In the genomic region with DNA sequence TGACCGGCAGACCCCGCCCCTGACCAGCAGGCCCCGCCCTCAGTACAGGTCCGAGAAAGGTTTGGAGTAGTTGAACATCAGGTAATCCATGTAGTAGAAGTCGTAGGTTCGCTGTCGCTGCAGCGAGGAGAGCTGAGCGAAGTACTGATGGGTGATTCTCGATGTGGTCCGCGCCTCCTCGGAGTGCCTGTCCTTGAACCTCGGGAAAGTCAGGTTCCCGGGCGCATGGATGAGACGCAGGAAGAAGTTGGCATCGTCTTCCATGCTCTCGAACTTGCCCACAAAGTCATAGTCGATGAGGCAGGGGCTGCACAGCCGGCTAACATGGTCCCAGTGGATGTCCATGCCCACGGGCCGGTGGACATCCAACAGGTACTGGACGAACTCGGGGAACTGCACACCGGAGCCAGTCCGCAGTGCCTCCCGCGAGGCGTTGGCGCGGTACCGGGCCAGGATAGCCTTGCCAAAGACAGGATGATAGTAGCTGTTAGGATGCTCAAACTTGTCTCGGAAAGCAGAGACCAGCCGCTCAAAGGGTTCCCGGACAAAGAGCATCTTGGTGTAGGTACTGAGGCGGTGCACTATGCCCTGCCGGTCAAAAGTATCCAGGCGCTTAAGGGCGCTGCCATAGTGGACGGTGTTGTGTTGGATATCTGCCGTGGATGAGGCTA, we compare ENCODE assay signal across 8 mouse cellular contexts. TPM values are rescaled to one million over a fixed set of nuclear protein-coding genes. Genes with fewer than 3 reads are reported as not detected.
DNase-seq lines count a peak whose midpoint lies in the region; ATAC-seq and TF ChIP-seq lines count a peak whose summit lies in the region.

No protein-coding gene starts in this region.

- H3K27me3 ChIP-seq in megakaryocyte, embryonic 14.5 days (replicated peaks): peaks cover 41% of the 10 kb centered on the region
- H3K27me3 ChIP-seq in kidney, postnatal 0 days (ENCODE audit: insufficient read depth, low read length): peaks cover 20% of the 10 kb centered on the region
- peaks cover 35% of the 10 kb centered on the region for H3K27me3 ChIP-seq in stomach, embryonic 15.5 days (replicated peaks)

- H3K4me2 ChIP-seq in kidney, postnatal 0 days (ENCODE audit: low read length): peak overlapping the region; percentile 37
- peak overlapping the region; percentile 41 for H3K4me2 ChIP-seq in stomach, embryonic 15.5 days

- 19% methylated on average over 42 of the region's 42 CpGs for WGBS in kidney, postnatal 0 days
- 18% methylated on average over 42 of the region's 42 CpGs for WGBS in stomach, embryonic 15.5 days

- H3K9me3 ChIP-seq in megakaryocyte, embryonic 14.5 days: no peaks in the 10 kb centered on the region
- no peaks in the 10 kb centered on the region for H3K9me3 ChIP-seq in kidney, postnatal 0 days (replicated peaks; ENCODE audit: low read length)
- no peaks in the 10 kb centered on the region for H3K9me3 ChIP-seq in stomach, embryonic 15.5 days

- no peak overlapping the region for H3K9ac ChIP-seq in kidney, postnatal 0 days (ENCODE audit: low read depth, low read length)
- no peak overlapping the region for H3K9ac ChIP-seq in stomach, embryonic 15.5 days

- DNase-seq in cerebellum, adult 9-11 months: no peak
- no peak for DNase-seq in kidney, postnatal 0 days (ENCODE audit: low spot score)
- DNase-seq in gastrocnemius, postnatal 25 days: no peak
- no peak for DNase-seq in layer of hippocampus, postnatal 10 days (ENCODE audit: low spot score in 2 of 2)

- H3K36me3 ChIP-seq in megakaryocyte, embryonic 14.5 days (replicated peaks; ENCODE audit: low read length): no peaks in the 10 kb centered on the region
- H3K36me3 ChIP-seq in kidney, postnatal 0 days (ENCODE audit: insufficient read depth, low read length): no peaks in the 10 kb centered on the region
- H3K36me3 ChIP-seq in stomach, embryonic 15.5 days: no peaks in the 10 kb centered on the region

- 0 out of 2 replicates have a peak, but pooled peaks have one; percentile 5 for ATAC-seq in cerebellum, adult (ENCODE audit: insufficient number of reproducible peaks, low FRiP score, low TSS enrichment)
- ATAC-seq in megakaryocyte, adult 5-6 weeks (ENCODE audit: poor library complexity, severe bottlenecking): no peak
- ATAC-seq in kidney, postnatal 0 days (replicated peaks; ENCODE audit: low FRiP score, low read depth): 0 out of 2 replicates have a peak, but pooled peaks have one; percentile 6
- no peak for ATAC-seq in stomach, embryonic 15.5 days (ENCODE audit: insufficient read depth, low FRiP score, low read depth)

- peak overlapping the region; percentile 29 for H3K4me3 ChIP-seq in megakaryocyte, embryonic 14.5 days (replicated peaks)
- H3K4me3 ChIP-seq in kidney, postnatal 0 days (replicated peaks; ENCODE audit: low read depth, low read length): no peak overlapping the region
- peak overlapping the region; percentile 17; the same call in 1 of the 2 replicates for H3K4me3 ChIP-seq in stomach, embryonic 15.5 days (replicated peaks)

- TF ChIP-seq CTCF in kidney, postnatal 0 days (IDR thresholded peaks at IDR 0.05; ENCODE audit: low read depth): no peak

- peaks cover 8% of the 10 kb centered on the region; the same call in 1 of the 2 replicates for H3K4me1 ChIP-seq in megakaryocyte, embryonic 14.5 days
- 0 out of 2 replicates have a peak, but pooled peaks cover 2% of the 10 kb centered on the region for H3K4me1 ChIP-seq in kidney, postnatal 0 days (replicated peaks; ENCODE audit: insufficient read depth, low read length)
- peaks cover 11% of the 10 kb centered on the region for H3K4me1 ChIP-seq in stomach, embryonic 15.5 days

- H3K27ac ChIP-seq in kidney, postnatal 0 days: no peak overlapping the region
- no peak overlapping the region for H3K27ac ChIP-seq in stomach, embryonic 15.5 days

RNA-seq across cellular contexts. Expression of a gene that starts 18.7 kb away (rescaled TPM):
- polyA plus RNA-seq in megakaryocyte, embryonic 14.5 days (2012; ENCODE audit: insufficient read depth, low replicate concordance): 1.0 and 1.4 TPM in 2 replicates
- 0.30 TPM in 1 of 2 replicates, not detected in the other for total RNA-seq in megakaryocyte, adult 5-6 weeks (2015)
- 0.07 TPM in 1 of 2 replicates, not detected in the other for total RNA-seq in megakaryocyte, adult 5-6 weeks (2017)
- polyA plus RNA-seq in kidney, postnatal 0 days (2015; fragmentation: Nextera tagmentation; extraction: Ambion mirVana): 24.7 and 26.8 TPM in 2 replicates
- 19.2 and 20.3 TPM in 2 replicates for polyA plus RNA-seq in stomach, embryonic 15.5 days (2015; fragmentation: Nextera tagmentation; extraction: Ambion mirVana)
- total RNA-seq in gastrocnemius, postnatal 25 days (2021): 10 to 100 TPM; 32.5 to 36.8 TPM
- total RNA-seq in layer of hippocampus, postnatal 10 days (2021): 10 to 100 TPM; 19.1 to 24.2 TPM

Comparison
In these comparisons a context has a peak if more than half of its experiments do, and no peak if none do; other contexts are left out.
1. ATAC-seq: peak in cerebellum, adult (single experiment) and kidney, postnatal 0 days (single experiment); none in megakaryocyte, adult 5-6 weeks (single experiment) and stomach, embryonic 15.5 days (single experiment).
2. RNA of a gene that starts 18.7 kb away (total RNA-seq): 32.5 to 36.8 TPM in gastrocnemius, postnatal 25 days and 19.1 to 24.2 TPM in layer of hippocampus, postnatal 10 days; 0.07 to 0.30 TPM in megakaryocyte, adult 5-6 weeks; every median in the first group is over 10 times any median in the second.